Mouse (Mus musculus): ENCODE measurements at regions not wholly inside any gene's neighbourhood (a gene's known extent, or its start where the extent isn't known, plus 50 kb on each side); places are given as distances from the start of the nearest gene placed in this dataset.

DNA sequence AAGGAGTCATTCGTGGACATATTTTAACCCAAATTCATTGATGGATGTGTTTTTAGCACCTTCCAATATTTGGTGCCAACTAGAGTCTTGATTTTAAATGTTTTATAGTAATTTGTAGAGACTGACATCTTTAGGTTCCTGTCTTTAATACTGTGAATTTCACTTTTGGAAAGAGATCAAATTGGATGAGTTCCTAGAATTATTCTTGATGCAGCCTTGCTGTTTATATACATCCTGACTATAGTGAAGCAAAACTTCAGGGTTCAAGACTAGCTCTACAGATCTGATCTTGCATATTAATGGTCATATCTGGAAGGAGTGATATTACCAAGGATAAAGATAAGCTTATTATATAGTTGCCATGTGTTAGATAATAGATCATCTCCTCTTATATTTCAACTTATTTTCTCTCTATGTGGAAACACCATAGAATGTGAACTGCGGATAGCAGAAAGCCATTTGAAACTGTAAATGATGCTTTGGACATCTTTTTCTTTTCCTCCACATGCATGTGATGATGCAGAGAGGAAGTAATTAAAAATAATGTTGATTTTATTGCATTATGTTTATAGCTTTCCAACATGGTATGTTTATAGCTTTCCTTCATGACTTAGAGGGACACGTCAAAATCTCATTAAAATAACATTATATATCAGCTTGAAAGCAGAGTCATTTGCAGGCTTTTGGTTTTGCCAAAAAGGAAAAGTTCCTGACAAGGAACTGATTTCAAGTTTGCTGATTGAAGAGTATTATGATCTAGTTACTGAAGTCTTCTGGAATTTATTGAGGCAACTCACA is 78.3 kb upstream of the Kcnj16 start:
- no peak for DNase-seq (ENCODE audit: extremely low read depth, insufficient read length, low spot score)

DNA sequence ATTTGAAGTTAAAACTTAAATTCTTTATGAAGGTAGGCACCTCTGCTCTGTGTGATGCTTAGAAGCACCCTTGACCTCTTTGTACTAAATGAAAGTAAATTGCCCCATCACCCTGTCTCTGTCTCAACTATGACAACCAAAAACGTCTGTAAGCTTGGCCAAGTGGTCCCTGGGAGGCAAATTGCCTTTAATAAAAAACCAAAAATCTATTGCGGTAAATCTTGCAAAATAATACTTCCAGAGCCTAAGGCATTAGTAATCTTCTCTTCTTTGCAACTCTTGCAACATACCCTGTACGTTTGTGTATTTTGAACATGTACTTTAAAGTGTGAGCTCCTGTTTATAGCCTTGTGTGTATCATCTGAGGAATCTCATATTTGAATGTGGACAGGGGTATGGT is 77.4 kb upstream of the Kcnj16 start:
- no peak for DNase-seq (ENCODE audit: extremely low read depth, insufficient read length, low spot score)

DNA sequence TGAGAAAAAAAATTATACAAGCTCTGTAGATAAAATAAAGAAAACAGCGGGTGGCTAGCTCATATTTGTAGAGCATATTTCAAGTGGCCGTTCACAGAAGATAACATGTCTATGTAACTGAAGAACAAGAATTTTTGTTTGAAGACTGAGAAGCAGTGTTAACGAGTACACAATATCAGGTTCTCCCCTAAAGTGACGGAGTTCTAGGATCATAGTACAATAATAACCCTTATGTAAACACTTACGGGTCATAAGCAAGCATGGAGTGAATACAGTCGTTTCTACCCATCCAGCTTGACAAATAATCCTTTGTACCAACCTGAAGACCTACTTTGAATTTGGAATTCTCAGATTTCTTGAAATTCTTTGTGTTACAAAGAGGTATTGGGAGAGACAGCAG is 64.9 kb upstream of the Kcnj16 start:
- DNase-seq (ENCODE audit: extremely low read depth, insufficient read length, low spot score), result no peak
